Mouse (Mus musculus): Measurements from ENCODE around the gene Mob4.

The Mob4 gene

GRCm38 (mm10) chr1:55186592-55187210 lies 55.7 kb downstream of the Mob4 start:
- DNase-seq: no peak

- DNase-seq: no peak
Measured at GRCm38 (mm10) chr1:55192015-55192414, 61.0 kb downstream of the Mob4 start.

- DNase-seq: peak; percentile 55
Measured at GRCm38 (mm10) chr1:55192824-55193223, 61.8 kb downstream of the Mob4 start.

GRCm38 (mm10) chr1:55193316-55193715 lies 62.3 kb downstream of the Mob4 start:
- DNase-seq: peak; percentile 92

- no peak for DNase-seq
Measured at GRCm38 (mm10) chr1:55194064-55194915, 63.3 kb downstream of the Mob4 start.

- DNase-seq: no peak
Measured at GRCm38 (mm10) chr1:55195021-55195420, 64.0 kb downstream of the Mob4 start.

GRCm38 (mm10) chr1:55196327-55197003 lies 65.4 kb downstream of the Mob4 start:
- no peak for DNase-seq

- no peak for DNase-seq
Measured at GRCm38 (mm10) chr1:55198719-55199118, 67.7 kb downstream of the Mob4 start.

GRCm38 (mm10) chr1:55201850-55202752 lies 71.1 kb downstream of the Mob4 start:
- peak; percentile 77 for DNase-seq

Data from kidney, postnatal 10 days (tissue).